Mouse (Mus musculus): ENCODE data around the gene Acan. TPM values are rescaled to one million over a fixed set of nuclear protein-coding genes. Genes with fewer than 3 reads are reported as not detected.
A peak's percentile ranks its signal among the peaks of the same experiment; 100 is the strongest.

Acan gene
- polyA plus RNA-seq, 2 experiments = 73.3 to 161 TPM

DNA sequence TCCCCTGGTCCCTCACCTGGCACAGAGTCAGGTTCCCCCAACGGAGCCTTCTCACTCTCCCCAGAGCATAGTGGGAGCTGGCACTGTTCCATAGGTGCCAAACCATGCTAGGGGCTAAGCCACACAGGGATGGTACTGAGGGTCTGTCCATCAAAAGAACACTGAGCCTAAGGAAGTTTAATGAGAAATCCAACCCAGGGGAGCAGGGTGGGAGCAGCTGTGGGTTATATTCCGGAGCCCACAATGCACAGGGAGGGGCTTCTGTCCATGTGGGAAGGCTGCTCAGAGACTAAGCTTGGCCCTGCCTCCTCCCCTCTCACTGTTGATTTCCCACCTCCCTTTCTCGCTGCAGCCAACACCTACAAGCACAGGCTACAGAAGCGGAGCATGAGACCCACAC lies 60.6 kb downstream of the Acan start:
- DNase-seq (ENCODE audit: low spot score) (no peak), ATAC-seq (ENCODE audit: low FRiP score, low read depth) (no peak)
- H3K27me3 ChIP-seq (ENCODE audit: control insufficient read depth, insufficient read depth, low read length) = no peaks in the 10 kb centered on the region
- no peaks in the 10 kb centered on the region for H3K4me1 ChIP-seq (ENCODE audit: control insufficient read depth, insufficient read depth, low read length)
- H3K4me3 ChIP-seq (replicated peaks; ENCODE audit: low read length) = no peak overlapping the region
- no peaks in the 10 kb centered on the region for H3K36me3 ChIP-seq (ENCODE audit: control insufficient read depth, insufficient read depth, low read length)
- no peak overlapping the region for H3K9ac ChIP-seq (ENCODE audit: low read depth, low read length, severe bottlenecking)
- H3K27ac ChIP-seq (replicated peaks; ENCODE audit: low read depth, low read length) = no peak overlapping the region
- H3K9me3 ChIP-seq (ENCODE audit: control insufficient read depth, low read length) = no peaks in the 10 kb centered on the region
- no peak overlapping the region for H3K4me2 ChIP-seq (replicated peaks; ENCODE audit: low read depth, low read length, severe bottlenecking)
- 52% methylated on average over 4 of the region's 4 CpGs for WGBS
- TF ChIP-seq POLR2A (IDR thresholded peaks at IDR 0.05; ENCODE audit: borderline replicate concordance, extremely low read depth, insufficient read depth, insufficient read length) = no peak

DNA sequence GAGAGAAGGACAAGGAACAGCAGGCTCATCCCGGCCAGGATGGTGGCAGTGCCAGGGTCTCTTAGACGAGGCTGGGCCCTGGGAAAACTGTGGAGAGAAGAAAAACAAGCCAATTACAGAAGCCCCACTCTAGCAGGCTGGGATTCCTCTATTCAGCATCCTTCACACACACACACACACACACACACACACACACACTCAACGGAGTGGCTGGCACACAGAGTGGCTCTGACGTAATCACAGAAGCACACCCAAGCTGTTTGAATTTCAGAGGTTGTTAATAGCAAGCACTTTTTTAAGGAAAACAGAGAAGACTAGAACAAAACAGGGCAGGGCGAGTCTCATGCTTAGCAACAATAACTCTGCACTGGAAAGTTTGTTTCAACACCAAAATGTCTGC lies 70.2 kb downstream of the Acan start:
- Histone ChIP-seq H3K9ac (ENCODE audit: low read depth, low read length, severe bottlenecking) (no peak overlapping the region), H3K9me3 (ENCODE audit: control insufficient read depth, low read length) (no peaks in the 10 kb centered on the region), H3K36me3 (ENCODE audit: control insufficient read depth, insufficient read depth, low read length) (no peaks in the 10 kb centered on the region), H3K4me2 (replicated peaks; ENCODE audit: low read depth, low read length, severe bottlenecking) (no peak overlapping the region), H3K4me1 (ENCODE audit: control insufficient read depth, insufficient read depth, low read length) (no peaks in the 10 kb centered on the region), H3K27me3 (ENCODE audit: control insufficient read depth, insufficient read depth, low read length) (no peaks in the 10 kb centered on the region), H3K4me3 (replicated peaks; ENCODE audit: low read length) (no peak overlapping the region), H3K27ac (replicated peaks; ENCODE audit: low read depth, low read length) (no peak overlapping the region)
- no peak for ATAC-seq (ENCODE audit: low FRiP score, low read depth)
- no peak for TF ChIP-seq POLR2A (IDR thresholded peaks at IDR 0.05; ENCODE audit: borderline replicate concordance, extremely low read depth, insufficient read depth, insufficient read length)
- no peak for DNase-seq (ENCODE audit: low spot score)
- 64% methylated on average over 5 of the region's 5 CpGs for WGBS

DNA sequence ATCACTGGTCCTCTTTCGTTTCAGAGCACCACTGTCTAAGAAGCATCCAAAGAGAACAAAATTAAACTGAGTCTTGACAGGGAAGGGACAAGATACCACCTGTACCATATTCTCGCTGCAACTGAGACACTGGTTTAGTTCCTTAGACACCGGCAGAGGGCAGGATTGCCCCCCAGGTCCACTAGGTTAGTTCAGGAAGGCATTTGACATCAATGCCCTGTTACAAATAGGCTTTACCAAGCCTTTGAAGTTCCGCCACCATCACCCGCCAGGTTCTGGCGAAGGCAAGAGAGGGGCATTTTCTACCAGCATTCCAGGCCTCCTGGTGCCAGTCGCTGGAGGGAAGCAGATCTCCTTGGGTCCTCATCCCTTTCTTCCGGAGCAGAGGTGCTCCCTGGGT lies 76.6 kb downstream of the Acan start:
- no peak overlapping the region for H3K27ac ChIP-seq (replicated peaks; ENCODE audit: low read depth, low read length)
- H3K4me3 ChIP-seq (replicated peaks; ENCODE audit: low read length) = 0 out of 2 replicates have a peak overlapping the region, but pooled peaks have one; percentile 21
- TF ChIP-seq POLR2A (IDR thresholded peaks at IDR 0.05; ENCODE audit: borderline replicate concordance, extremely low read depth, insufficient read depth, insufficient read length) = no peak
- 0 out of 2 replicates have a peak overlapping the region, but pooled peaks have one; percentile 41 for H3K4me2 ChIP-seq (replicated peaks; ENCODE audit: low read depth, low read length, severe bottlenecking)
- DNase-seq (ENCODE audit: low spot score) (no peak), ATAC-seq (ENCODE audit: low FRiP score, low read depth) (no peak)
- no peak overlapping the region for H3K9ac ChIP-seq (ENCODE audit: low read depth, low read length, severe bottlenecking)
- no peaks in the 10 kb centered on the region; the same call in 1 of the 2 replicates for H3K4me1 ChIP-seq (ENCODE audit: control insufficient read depth, insufficient read depth, low read length)
- H3K27me3 ChIP-seq (ENCODE audit: control insufficient read depth, insufficient read depth, low read length) = no peaks in the 10 kb centered on the region
- no peaks in the 10 kb centered on the region for H3K9me3 ChIP-seq (ENCODE audit: control insufficient read depth, low read length)
- WGBS = 19% methylated on average over 8 of the region's 8 CpGs
- H3K36me3 ChIP-seq (ENCODE audit: control insufficient read depth, insufficient read depth, low read length) = peaks cover 14% of the 10 kb centered on the region

DNA sequence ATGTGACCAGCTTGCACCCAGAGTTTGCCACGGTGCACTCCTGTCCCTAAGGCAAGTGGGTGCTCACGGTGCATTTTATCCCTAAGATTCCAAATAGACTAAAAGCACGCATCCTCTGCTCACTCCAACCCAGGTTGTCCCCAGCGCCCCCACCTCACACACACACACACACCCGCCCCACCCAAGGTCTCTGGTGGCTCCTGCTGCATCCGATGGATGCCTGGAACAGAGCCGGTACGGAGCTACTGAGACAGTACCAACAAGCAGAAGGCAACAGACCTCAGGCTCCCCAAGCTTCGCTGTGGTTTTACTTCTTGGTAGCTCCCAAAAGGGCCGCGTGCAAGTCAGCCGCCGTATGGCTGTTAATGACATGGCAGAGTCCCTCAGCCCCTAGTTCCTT lies 77.1 kb downstream of the Acan start:
- H3K27me3 ChIP-seq (ENCODE audit: control insufficient read depth, insufficient read depth, low read length) = no peaks in the 10 kb centered on the region
- H3K9me3 ChIP-seq (ENCODE audit: control insufficient read depth, low read length) = no peaks in the 10 kb centered on the region
- H3K36me3 ChIP-seq (ENCODE audit: control insufficient read depth, insufficient read depth, low read length) = peaks cover 18% of the 10 kb centered on the region
- H3K27ac ChIP-seq (replicated peaks; ENCODE audit: low read depth, low read length) = no peak overlapping the region
- TF ChIP-seq POLR2A (IDR thresholded peaks at IDR 0.05; ENCODE audit: borderline replicate concordance, extremely low read depth, insufficient read depth, insufficient read length) = no peak
- H3K4me1 ChIP-seq (ENCODE audit: control insufficient read depth, insufficient read depth, low read length) = no peaks in the 10 kb centered on the region; the same call in 1 of the 2 replicates
- ATAC-seq (ENCODE audit: low FRiP score, low read depth) (no peak), DNase-seq (ENCODE audit: low spot score) (no peak)
- 0 out of 2 replicates have a peak overlapping the region, but pooled peaks have one; percentile 28 for H3K9ac ChIP-seq (ENCODE audit: low read depth, low read length, severe bottlenecking)
- 11% methylated on average over 13 of the region's 13 CpGs for WGBS
- H3K4me3 ChIP-seq (replicated peaks; ENCODE audit: low read length) = peak overlapping the region; percentile 21
- H3K4me2 ChIP-seq (replicated peaks; ENCODE audit: low read depth, low read length, severe bottlenecking) = peak overlapping the region; percentile 41

DNA sequence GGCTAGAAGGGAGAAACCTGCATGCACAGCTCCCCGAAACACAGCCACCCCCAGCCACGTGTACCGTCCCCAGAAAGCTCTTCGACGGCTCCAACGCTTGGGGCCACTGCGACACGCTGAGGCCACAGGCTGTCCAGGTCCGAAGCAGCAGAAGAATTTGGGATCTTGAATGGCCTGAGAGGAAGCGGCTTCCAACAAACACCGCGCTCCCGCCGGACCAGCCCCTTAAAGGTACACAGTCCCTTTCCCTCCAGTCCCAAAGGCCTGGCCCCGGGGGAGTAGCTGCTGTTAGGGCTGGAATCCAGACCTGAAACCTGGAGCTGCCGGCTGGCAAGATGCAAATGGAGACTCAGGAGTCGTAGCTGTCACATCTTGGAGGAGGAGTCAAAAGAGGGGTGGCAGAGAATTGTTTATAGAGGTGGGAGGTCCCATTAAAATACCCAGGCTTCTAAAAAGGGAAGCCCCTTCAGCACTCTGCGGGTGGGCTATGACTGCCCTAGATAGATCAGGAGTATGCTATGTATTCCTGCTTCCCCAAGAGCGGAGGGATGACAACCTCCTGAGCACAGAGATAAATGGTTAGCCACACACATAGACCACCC lies 77.7 kb downstream of the Acan start, which contains the start of gene Hapln3:
Gene Hapln3 (minus strand): TSS at position 176 of the 602 bp plus-strand sequence.
- no peak within 1 kb of the TSS for H3K27ac ChIP-seq (replicated peaks; ENCODE audit: low read depth, low read length)
- peak within 1 kb of the TSS; percentile 21 for H3K4me3 ChIP-seq (replicated peaks; ENCODE audit: low read length)
- no peaks in the 10 kb centered on the region; the same call in 1 of the 2 replicates for H3K4me1 ChIP-seq (ENCODE audit: control insufficient read depth, insufficient read depth, low read length)
- peak within 1 kb of the TSS; percentile 41 for H3K4me2 ChIP-seq (replicated peaks; ENCODE audit: low read depth, low read length, severe bottlenecking)
- peaks cover 22% of the 10 kb centered on the region for H3K36me3 ChIP-seq (ENCODE audit: control insufficient read depth, insufficient read depth, low read length)
- H3K9ac ChIP-seq (ENCODE audit: low read depth, low read length, severe bottlenecking) = peak within 1 kb of the TSS; percentile 28; the same call in 1 of the 2 replicates
- DNase-seq (ENCODE audit: low spot score) (no peak), ATAC-seq (ENCODE audit: low FRiP score, low read depth) (no peak)
- H3K27me3 ChIP-seq (ENCODE audit: control insufficient read depth, insufficient read depth, low read length) = no peaks in the 10 kb centered on the region
- 6% methylated on average over 19 of the region's 19 CpGs for WGBS
- no peaks in the 10 kb centered on the region for H3K9me3 ChIP-seq (ENCODE audit: control insufficient read depth, low read length)
- no peak for TF ChIP-seq POLR2A (IDR thresholded peaks at IDR 0.05; ENCODE audit: borderline replicate concordance, extremely low read depth, insufficient read depth, insufficient read length)

All from limb, embryonic 14.5 days (tissue).